Mouse (Mus musculus) gastrocnemius, postnatal 10 days (tissue): ENCODE results near the gene 6030408B16Rik. TPM values are rescaled to one million over a fixed set of nuclear protein-coding genes. Genes with fewer than 3 reads are reported as not detected.

ENCODE experiments used
- DNase-seq: peaks from one replicate; pipeline ENCODE4 v3.0.0; 2021; ENCODE audit warnings: mixed read lengths
- total RNA-seq, 2 experiments: library from RNA; stranded (reverse); gene quantifications; 2 replicates each; pipeline ENCODE4 v1.2.3; 2021

6030408B16Rik gene
- total RNA-seq, 2 experiments from 2014 or later, result 0.54 to 0.77 TPM

GRCm38 (mm10) chr15:101267053-101268032 lies 25.7 kb upstream of the 6030408B16Rik start:
- DNase-seq, result no peak

DNA sequence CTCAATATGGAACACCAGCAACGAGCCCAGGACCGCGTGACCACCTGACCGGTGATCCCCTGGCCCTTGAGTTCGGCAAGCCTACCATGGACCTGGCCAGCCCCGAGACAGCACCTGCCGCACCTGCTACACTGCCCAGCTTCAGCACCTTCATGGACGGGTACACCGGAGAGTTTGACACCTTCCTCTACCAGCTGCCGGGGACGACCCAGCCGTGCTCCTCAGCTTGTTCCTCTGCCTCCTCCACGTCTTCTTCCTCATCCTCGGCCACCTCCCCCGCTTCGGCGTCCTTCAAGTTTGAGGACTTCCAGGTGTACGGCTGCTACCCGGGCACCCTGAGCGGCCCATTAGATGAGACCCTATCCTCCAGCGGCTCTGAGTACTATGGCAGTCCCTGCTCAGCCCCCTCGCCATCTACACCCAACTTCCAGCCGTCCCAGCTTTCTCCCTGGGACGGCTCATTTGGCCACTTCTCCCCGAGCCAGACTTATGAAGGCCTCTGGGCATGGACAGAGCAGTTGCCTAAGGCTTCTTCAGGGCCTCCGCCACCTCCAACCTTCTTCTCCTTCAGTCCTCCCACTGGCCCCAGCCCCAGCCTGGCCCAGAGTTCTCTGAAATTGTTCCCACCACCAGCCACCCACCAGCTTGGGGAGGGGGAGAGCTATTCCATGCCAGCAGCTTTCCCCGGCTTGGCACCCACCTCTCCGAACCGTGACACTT lies 22.8 kb upstream of the 6030408B16Rik start:
- no peak for DNase-seq

GRCm38 (mm10) chr15:101271107-101271506 lies 21.9 kb upstream of the 6030408B16Rik start:
- no peak for DNase-seq

DNA sequence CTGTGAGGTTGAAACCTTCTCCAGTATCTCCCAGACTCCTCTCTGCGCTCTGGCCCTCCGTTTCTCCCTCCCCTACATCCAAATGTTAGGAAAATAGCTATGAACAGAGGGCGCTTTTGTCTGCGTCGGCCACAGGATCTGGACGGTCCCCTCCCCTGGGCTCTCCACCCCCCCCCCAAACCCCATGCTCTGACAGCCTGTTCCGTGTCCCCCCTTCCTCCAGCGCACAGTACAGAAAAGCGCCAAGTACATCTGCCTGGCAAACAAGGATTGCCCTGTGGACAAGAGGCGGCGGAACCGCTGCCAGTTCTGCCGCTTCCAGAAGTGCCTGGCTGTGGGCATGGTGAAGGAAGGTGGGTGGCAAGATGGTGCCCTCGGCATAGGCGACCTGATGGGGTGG lies 21.5 kb upstream of the 6030408B16Rik start:
- no peak for DNase-seq

DNA sequence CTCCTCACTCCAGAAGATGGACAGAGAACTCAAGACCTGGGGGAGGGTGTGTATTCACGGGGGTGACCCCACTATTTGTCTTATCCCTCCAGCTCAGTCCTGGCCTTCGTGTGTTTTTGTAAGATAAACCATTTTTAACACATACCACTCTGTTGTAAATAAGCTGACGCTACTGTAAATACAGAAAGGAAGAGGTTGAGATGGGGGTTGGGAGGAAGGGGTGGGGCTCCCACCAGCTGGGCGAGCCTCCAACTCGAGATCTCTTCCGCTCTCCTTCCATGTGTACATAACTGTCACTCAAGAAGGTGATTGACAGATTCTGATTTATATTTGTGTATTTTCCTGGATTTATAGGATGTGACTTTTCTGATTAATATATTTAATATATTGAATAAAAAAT lies 18.6 kb upstream of the 6030408B16Rik start:
- no peak for DNase-seq

- DNase-seq, result no peak
Observed at GRCm38 (mm10) chr15:101277351-101277899, 15.6 kb upstream of the 6030408B16Rik start.

DNA sequence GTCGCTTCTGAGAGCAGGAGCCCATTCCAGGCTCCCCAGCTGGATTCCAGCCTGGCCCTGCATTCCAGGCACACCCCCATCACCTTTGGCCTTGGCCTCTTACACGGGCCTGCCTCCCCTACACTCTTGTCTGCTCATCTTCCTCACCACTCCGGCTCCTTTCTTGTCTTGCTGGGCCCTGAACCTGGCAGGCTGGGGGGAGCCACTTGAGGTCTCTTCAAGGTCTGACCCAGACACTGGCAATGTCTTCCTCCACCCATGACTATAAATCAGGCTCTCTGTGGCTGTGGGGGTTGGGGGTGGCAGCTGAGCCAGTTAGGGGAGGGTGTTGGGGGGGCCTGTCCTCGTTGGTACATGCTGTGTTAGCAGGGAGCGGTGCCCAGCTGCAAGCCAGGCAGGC lies 14.4 kb upstream of the 6030408B16Rik start:
- DNase-seq, result no peak

DNA sequence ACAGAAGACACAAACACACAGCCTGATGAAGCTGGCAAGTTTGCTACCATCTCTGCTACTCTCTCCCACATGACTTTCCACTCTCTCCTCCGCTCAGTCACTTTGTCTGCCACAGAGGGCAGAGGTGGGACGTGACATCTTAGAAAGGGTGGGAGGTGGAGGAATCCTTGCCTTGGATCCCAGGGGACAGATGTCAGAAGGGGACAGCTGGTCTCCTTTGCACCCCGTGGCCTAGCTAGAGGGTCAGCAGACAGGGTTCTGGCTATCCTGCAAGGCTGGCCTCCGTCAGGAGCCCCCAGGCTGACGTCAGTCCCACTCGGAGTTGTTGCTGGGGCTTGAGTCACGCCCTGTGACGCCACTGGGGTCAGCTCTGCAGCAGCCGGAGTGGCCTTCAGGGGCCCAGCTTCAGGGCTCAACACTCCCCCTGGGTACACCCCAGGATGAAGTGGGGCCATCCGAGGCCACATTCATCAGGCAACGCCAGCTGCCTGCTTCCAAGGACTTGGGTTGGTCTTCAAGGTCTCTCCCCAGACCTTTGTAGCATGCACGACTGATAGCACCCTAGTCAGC lies 13.5 kb upstream of the 6030408B16Rik start:
- no peak for DNase-seq

DNA sequence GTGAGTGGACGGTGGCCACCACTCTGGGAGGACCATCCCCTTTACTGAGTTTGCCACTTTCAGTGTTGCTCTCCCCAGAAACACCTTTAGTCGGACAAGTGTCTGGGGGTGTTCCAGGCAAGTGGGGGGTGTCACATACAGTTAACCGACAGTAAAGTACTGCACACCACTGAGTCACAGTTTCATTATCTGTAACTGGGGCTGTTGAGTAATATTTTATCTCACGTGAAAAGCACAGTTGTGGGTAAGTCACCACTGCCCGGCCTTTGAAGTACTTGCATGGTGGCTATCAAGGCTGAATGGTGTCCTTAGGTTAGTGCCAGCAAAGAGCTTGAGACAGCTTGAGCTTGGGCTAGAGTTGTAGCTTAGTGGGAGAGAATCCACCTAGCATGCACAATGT lies 10.5 kb upstream of the 6030408B16Rik start:
- no peak for DNase-seq

DNA sequence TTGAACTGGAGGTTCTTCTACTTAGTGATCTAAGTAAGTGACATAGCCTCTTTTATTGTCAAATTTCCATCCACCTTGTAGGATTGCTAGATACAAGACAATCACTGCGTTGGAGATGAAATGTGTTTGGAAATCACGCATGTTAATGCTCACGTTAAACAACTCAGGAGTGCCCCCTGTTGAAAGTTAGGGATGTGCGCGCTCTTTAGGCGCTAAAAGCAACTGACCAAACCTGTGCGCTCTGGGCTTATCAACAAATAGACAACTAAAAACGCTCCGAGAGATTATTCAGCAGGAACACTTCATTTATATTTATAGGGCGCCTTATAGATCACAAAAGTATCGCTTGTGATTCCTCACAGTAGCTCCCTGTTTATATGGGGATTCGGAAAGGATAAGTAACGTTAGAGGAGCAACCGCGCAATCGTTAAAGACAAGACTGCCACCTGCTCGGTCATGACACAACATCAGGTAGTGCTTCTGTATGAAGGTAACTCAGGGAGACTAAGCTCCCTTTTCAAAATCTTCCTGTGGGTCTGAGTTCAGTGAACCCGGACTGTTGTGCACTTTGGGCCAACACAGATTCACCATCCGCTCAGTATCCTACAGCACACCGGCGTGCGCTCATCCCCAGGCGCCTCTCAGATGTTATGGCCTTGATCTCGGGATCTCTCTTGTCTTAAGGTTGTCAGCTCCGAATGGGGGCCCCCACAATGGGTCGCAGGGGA lies 9.7 kb upstream of the 6030408B16Rik start:
- no peak for DNase-seq

DNA sequence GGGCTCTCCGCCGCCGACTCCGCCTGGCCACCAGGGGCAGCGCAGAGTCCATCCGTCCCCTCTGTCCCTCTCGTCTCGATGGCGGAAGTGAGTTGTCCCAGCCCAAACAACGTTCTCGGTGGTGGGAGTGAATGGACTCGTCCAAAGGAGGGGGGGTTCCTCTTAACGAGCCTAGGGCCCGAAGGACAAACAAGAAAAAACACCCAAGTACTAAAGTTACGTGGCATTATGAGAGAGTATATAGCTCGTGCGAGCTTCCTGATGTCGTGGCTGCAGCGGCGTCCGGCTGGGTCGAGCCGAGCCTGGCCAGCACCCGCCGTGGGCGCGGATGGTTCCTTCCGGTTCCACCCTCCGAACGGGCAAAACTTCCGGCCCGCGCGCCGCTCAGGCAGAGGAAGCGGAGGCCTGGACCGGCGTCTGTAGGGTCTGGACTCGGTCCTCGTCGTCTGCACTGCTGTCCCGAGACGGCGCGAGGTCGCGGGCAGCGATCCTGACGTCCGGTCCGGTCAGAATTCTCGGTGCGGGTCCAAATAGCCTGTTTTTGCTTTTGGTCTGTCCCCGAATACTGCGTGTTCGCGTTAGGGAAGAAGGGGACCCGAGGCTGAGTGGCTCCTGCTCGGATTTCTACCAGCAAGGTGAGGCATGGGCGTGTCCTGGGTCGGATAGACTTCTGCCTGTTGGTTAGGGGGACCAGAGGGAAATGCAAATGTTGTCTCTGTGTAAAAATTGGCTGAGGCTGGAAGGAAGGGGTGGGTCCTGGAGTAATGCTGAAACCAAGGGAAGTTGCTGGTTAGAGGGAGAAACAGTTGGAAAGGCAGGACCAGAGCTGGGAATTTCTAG lies 8.9 kb upstream of the 6030408B16Rik start, which contains the start of gene Atg101:
Gene Atg101, plus strand, starts transcription at position 362 of the 840 bp plus-strand sequence.
- peak; percentile 91 for DNase-seq

- DNase-seq, result no peak
Observed at GRCm38 (mm10) chr15:101286129-101286770, 6.8 kb upstream of the 6030408B16Rik start.

GRCm38 (mm10) chr15:101287361-101287760 lies 5.7 kb upstream of the 6030408B16Rik start:
- DNase-seq, result no peak

GRCm38 (mm10) chr15:101290354-101290753 lies 2.7 kb upstream of the 6030408B16Rik start:
- DNase-seq, result no peak

DNA sequence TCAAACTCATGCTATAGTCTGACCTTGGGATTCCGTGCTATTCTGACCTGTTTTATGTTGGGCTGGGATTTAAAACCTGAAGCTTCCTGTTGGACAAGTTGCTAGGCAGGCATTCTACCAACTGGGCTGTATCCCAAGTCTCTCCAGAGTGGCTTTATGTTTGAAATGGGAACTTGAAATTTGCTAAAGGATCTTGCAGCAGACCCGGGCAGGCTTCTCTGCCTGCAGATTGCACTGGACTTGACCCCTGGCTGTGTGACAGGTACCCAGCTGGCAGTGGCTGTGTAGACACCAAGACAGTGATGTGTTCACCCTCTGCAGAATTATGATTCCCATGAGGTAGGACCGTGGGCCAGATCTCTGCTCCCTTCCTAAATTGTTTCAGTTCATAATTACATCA lies 1.0 kb upstream of the 6030408B16Rik start:
- no peak for DNase-seq

- no peak for DNase-seq
Observed at GRCm38 (mm10) chr15:101294028-101294894, 1.2 kb downstream of the 6030408B16Rik start.

DNA sequence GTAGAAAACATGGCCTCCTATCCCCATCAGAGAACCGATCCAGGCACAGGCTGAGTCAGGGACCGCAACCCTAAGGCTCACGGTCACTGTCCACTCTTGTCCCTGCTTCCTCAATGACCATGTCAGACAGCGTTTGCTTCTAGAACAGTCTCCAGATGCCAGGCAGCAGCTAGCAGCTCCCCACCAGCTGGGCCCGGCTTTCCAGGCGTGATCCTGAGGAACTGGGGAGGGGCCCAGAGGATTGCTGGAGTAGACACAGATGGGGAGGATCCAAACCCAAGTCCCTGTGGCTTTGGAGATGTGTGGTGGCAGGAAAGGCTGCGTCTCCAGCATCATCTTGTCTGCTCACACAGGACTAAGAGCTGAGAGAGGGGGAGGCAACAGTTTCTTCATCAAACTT lies 2.1 kb downstream of the 6030408B16Rik start:
- no peak for DNase-seq

DNA sequence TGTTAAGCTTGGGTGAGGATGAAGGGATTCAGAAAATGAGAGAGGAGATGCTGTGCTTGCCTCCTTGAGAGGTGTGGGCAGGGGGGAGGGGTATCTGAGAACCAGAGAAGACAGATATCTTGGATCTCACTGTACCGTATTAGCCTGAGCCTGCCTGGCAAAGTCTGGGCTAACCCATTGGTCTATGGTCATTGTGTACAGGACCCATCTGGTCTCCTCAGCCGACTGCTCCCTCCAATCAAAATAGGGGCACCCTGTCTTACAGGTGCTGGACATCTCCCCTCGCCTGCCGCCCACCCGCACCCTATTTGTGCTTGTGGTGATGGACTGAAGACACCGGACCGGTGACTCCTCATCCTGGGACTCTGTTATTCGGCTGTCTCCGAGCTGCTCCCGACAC lies 2.6 kb downstream of the 6030408B16Rik start:
- no peak for DNase-seq

GRCm38 (mm10) chr15:101296091-101296490 lies 3.1 kb downstream of the 6030408B16Rik start:
- no peak for DNase-seq
